Mouse (Mus musculus): ENCODE results near the gene Hist1h2af. TPM values are rescaled to one million over a fixed set of nuclear protein-coding genes. Genes with fewer than 3 reads are reported as not detected.
"Not testable (repeated sequence)": the region's sequence is repeated elsewhere in the genome, so short reads cannot be mapped to it uniquely, and the experiment has no call there.

Hist1h2af gene
- total RNA-seq, 4 experiments from 2014 or later: 1.7 to 10.6 (median 3.0) TPM; not detected in 1

DNA sequence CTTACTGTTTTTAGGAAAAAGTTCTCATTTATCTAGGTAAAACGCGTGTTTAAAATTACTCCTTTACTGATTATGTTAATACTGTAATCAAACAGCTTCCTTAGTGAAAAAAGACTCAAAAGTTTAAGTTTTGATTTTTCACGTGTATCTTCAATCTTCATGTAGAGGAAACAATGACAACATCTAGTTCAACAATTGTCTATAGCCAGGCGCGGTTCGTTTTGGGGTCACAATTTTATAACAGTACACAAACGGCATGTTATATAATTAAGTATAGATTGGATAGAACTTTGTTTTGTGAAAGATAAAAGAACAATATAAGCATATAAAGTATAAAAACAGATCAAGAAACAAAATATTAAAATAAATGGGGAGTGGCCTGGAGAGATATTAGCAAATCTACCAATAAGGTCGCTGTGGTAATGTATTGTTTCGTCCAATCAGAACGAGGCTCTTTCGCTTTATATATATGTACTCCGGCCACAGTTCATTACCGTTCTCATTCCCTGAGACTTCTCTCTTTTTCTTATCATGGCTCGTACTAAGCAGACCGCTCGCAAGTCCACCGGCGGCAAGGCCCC is 41.7 kb downstream of the Hist1h2af start, which contains the start of gene Hist1h3d:
TSS of gene Hist1h3d (plus strand) at position 493 of the 581 bp plus-strand sequence.
- peak in 1 of 2 experiments; percentile 59 for DNase-seq (ENCODE audit: low spot score in 2 of 2)

DNA sequence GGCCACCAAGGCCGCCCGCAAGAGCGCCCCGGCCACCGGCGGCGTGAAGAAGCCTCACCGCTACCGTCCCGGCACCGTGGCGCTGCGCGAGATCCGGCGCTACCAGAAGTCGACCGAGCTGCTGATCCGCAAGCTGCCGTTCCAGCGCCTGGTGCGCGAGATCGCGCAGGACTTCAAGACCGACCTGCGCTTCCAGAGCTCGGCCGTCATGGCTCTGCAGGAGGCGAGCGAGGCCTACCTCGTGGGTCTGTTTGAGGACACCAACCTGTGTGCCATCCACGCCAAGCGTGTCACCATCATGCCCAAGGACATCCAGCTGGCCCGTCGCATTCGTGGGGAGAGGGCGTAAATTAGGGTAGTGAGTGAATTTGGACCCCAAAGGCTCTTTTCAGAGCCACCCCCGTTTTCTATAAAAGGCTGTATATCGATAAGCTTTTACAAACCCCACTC is 42.2 kb downstream of the Hist1h2af start:
- not testable (repeated sequence) for DNase-seq (ENCODE audit: low spot score in 2 of 2)

DNA sequence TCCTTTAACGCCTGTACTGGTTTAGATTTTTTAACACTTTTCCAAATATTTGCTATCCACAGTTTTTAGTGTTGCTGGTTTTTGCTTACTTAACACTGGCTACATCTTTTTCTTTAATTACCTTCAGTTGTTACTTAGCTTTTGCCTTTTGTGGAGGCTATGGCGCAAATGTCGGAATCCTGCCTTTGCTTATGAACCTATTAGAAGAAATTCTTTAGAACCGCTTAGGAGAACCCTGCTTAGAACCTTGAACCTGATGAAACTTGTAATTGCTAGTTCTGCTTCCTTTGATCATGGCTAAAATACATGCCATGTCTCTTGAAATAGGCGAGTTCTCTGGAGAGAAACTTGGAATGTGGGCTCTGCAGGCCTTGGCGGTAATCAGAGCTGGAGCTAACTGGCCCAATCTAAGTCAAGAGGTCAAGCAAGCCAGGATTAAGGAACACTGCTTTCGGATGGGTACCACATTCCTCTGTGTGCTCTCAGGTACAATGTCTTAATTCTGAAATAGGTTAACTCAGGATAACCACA is 42.7 kb downstream of the Hist1h2af start:
- DNase-seq (ENCODE audit: low spot score in 2 of 2): no peak

DNA sequence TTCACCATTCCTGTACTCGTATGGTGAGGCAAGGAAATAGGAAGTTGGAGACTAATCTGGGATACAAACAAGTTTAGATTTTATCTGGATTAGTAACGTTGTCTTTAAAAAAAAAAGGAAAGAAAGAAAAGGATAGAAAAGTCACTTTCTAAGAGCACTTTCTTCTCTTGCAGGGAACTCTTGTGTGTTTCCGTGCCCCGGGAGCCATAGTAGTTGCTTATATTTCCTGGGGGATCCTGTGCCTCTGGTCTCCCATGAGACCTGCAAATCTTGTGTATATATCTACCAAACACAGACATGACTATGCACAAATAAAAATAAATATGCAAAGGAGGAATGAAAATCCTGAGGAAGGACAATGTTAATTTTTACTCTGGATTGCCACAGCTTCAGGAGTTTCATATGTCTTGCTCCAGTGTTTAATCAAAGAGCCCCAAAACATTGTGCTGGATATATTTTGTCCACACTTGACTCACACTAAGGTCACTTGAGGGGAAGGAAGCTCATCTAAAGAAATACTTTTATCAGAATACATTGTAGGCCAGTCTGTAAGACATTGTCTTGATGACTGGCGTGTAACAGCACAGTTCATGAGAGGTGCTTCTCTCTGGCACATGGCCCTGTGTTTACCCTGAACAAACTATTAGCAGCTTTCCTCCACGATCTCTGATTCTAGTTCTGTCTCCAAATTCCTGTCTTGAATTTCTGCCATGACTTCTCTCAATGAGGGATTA is 43.4 kb downstream of the Hist1h2af start:
- DNase-seq (ENCODE audit: low spot score in 2 of 2): no peak

DNA sequence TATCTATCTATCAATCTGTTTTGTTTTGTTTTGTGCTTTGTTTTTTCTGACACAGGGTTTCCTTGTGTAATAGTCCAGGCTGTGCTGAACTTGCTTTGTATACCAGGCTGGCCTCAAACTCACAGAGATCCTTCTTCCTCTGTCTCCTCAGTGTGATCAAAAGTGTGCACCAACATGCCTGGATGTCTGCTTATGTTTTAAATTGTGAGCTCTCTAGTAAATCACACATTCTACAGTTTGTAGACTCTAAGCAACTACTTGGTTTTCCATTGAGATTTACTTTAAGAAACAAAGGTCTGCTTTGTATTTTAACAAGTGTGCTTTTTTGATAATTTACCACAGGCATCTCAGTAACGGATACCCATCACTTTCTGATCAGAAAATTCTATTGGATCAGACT is 44.1 kb downstream of the Hist1h2af start:
- no peak for DNase-seq (ENCODE audit: low spot score in 2 of 2)

DNA sequence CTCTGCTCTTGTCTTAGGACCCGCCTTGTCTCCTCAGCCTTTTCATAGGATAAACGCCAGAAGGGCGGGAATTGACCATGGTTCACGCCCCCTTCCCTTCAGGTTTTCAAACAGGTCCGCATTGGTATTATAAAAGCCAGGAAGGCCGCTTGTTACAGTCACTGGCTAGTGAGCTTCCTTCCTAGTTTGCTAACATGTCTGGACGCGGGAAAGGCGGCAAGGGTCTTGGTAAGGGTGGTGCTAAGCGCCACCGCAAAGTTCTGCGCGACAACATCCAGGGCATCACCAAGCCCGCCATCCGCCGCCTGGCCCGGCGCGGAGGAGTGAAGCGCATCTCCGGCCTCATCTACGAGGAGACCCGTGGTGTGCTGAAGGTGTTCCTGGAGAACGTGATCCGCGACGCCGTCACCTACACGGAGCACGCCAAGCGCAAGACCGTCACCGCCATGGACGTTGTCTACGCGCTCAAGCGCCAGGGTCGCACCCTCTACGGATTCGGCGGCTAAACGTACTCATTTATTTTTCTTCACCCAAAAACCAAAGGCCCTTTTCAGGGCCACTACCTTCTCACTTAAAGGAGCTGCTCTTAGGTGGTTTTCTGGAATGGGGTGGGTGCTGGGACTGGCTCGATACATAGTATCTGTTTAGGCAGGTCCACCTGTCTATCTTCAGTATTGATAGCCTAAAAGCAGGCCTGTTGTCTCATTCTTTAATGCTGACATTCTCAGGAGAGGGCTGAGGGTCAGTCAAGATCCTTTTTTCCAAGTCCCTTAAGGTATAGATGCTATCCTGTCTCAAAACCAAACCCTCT is 47.9 kb downstream of the Hist1h2af start, which contains the start of gene Hist1h4d:
TSS of gene Hist1h4d (plus strand) at position 191 of the 811 bp plus-strand sequence.
- peak; percentile 96 to 99 for DNase-seq (ENCODE audit: low spot score in 2 of 2)

DNA sequence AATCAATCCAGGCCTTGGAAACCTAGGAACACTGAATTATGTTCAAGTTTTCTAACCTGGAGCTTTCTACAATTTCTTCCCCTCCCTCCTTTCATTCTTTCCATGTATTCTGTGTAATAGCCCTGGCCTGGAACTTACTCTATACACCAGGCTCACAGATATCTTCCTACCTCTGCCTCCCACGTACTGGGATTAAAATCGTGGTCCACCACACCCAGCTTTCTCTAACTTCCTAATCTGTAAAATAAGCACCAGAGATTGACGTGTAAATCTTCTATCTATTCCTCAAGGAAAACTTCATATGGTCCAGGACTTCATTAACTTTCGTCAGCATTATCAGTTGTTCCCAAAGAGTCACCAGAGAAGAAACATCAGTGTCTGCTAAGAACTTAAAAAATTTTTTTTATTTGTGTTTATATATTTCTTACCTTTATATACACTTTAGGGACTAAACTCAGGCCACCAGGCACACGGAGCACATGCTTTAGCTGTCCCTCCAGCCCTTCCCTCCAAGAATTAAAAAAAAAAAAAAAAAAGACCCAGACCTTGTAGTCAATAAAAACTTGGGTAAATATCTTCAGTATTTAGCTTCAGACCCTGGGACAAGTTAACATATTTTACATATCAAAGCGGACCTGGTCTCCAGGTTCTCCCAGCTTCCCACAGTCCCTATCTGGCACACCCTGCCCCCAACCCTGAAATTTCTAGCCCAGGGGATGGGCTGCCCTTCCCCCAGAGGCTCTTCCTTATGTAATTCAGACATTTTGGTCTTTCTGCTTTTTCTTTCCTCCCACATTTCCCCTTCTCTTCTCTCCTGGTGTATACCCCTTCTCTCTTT is 48.7 kb downstream of the Hist1h2af start:
- DNase-seq (ENCODE audit: low spot score in 2 of 2): no peak

DNA sequence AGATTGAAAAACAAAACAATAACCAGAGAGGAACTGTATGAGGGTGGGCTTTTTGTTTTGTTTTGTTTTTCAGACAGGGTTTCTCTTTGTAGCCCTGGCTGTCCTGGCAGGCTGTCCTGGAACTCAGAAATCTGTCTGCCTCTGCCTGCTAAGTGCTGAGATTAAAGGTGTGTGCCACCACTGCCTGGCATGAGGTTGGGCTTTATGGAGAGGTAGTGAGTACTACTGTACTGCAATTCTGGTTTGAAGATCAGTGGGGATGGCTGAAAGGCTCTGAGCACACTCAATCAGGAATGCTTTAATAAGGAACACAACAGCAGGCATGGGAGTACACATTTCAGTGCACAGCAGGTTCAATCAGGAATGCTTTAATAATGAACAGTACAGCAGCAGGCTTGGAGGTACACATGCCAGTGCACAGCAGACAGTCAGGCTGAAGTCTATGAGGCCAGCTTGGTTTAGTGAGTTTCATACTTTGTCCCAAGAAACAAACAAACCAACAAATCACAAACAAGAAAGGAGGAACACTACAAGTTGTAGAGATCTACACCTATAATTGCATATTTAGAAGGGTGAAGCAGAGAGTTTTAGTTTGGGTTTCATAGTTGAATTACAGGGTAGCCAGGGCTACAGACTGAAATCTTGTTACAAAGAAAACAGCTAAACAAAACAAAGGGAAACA is 49.8 kb downstream of the Hist1h2af start:
- no peak for DNase-seq (ENCODE audit: low spot score in 2 of 2)

Small RNA genes within 50 kb of the gene (microRNA-seq; reads per million reads assigned to microRNA genes)
- gene Gm44297 (0 reads per million in 2 experiments), gene Gm44359 (0 reads per million in 2 experiments), gene Gm44394 (0 reads per million in 2 experiments), gene n-TStga1 (0.21 to 0.22 reads per million in 2 experiments)

Other genes starting within 250 kb of the Hist1h2af start
- gene Zfp322a, start 164.7 kb upstream of the Hist1h2af start, total RNA-seq (2022): 10 to 100 TPM; 24.9 to 29.0 (median 26.7) TPM
- 1 to 10 TPM; 8.1 to 9.3 (median 8.6) TPM for gene Abt1, start 110.0 kb upstream of the Hist1h2af start, total RNA-seq (2022)
- gene Btn1a1, start 68.0 kb upstream of the Hist1h2af start, total RNA-seq (2022): under 1 TPM in 2 of 4 experiments, not detected in 2; 0.09 to 0.13 TPM
- gene Btn2a2, start 45.0 kb upstream of the Hist1h2af start, total RNA-seq (2022): 1 to 10 TPM in 2 of 4 experiments, under 1 TPM in 2; 0.63 to 1.1 (median 0.99) TPM
- 100 to 1,000 TPM; 263 to 358 (median 294) TPM for gene Hist1h4h, start 2.9 kb upstream of the Hist1h2af start, total RNA-seq (2022)
- gene Hist1h3g, start 1.5 kb downstream of the Hist1h2af start, total RNA-seq (2022): 1 to 10 TPM; 3.7 to 6.0 (median 4.2) TPM
- gene Hist1h2bh, start 9.5 kb downstream of the Hist1h2af start, total RNA-seq (2022): 1 to 10 TPM in 2 of 4 experiments, under 1 TPM in 2; 0.84 to 1.6 (median 0.98) TPM
- gene Hist1h3f, start 10.1 kb downstream of the Hist1h2af start, total RNA-seq (2022): 10 to 100 TPM; 15.3 to 21.8 (median 16.6) TPM
- 100 to 1,000 TPM; 153 to 191 (median 171) TPM for gene Hist1h4f, start 17.7 kb downstream of the Hist1h2af start, total RNA-seq (2022)
- gene Hist1h1d, start 19.4 kb downstream of the Hist1h2af start, total RNA-seq (2022): 1 to 10 TPM; 3.4 to 4.2 (median 3.5) TPM
- 10 to 100 TPM; 43.6 to 61.8 (median 54.4) TPM for gene Hist1h3e, start 28.5 kb downstream of the Hist1h2af start, total RNA-seq (2022)
- gene Hist1h2ae, start 37.3 kb downstream of the Hist1h2af start, total RNA-seq (2022): 1 to 10 TPM; 3.0 to 5.2 (median 4.7) TPM
- 10 to 100 TPM; 60.3 to 72.4 (median 70.0) TPM for gene Hist1h2bg, start 37.5 kb downstream of the Hist1h2af start, total RNA-seq (2022)
- 10 to 100 TPM; 23.0 to 26.4 (median 24.2) TPM for gene Hist1h2bf, start 40.3 kb downstream of the Hist1h2af start, total RNA-seq (2022)
- 1 to 10 TPM; 1.3 to 6.6 (median 3.8) TPM for gene Hist1h2ad, start 40.5 kb downstream of the Hist1h2af start, total RNA-seq (2022)
- gene Hist1h3d, start 41.9 kb downstream of the Hist1h2af start, total RNA-seq (2022): 10 to 100 TPM in 2 of 4 experiments, 1 to 10 TPM in 2; 8.9 to 11.8 (median 10.0) TPM
- 100 to 1,000 TPM; 126 to 155 (median 139) TPM for gene Hist1h4d, start 47.7 kb downstream of the Hist1h2af start, total RNA-seq (2022)
- gene Hist1h2be, start 87.2 kb downstream of the Hist1h2af start, total RNA-seq (2022): 1 to 10 TPM; 5.5 to 9.6 (median 7.2) TPM
- 10 to 100 TPM; 61.9 to 65.4 (median 62.5) TPM for gene Hist1h1e, start 88.7 kb downstream of the Hist1h2af start, total RNA-seq (2022)
- gene Hist1h2ac, start 150.0 kb downstream of the Hist1h2af start, total RNA-seq (2022): 1 to 10 TPM; 1.4 to 2.3 (median 1.9) TPM
- 10 to 100 TPM; 26.9 to 40.2 (median 30.0) TPM for gene Hist1h2bc, start 150.3 kb downstream of the Hist1h2af start, total RNA-seq (2022)
- gene Hist1h1t, start 161.9 kb downstream of the Hist1h2af start, total RNA-seq (2022): under 1 TPM in 1 of 4 experiments, not detected in 3; 0.41 TPM
- gene Hist1h4c, start 164.5 kb downstream of the Hist1h2af start, total RNA-seq (2022): 100 to 1,000 TPM in 2 of 4 experiments, 10 to 100 TPM in 2; 87.8 to 116 (median 99.2) TPM
- gene Hfe, start 176.9 kb downstream of the Hist1h2af start, total RNA-seq (2022): 1 to 10 TPM; 3.4 to 7.7 (median 4.6) TPM
- gene Hist1h1c, start 204.9 kb downstream of the Hist1h2af start, total RNA-seq (2022): 10 to 100 TPM; 69.7 to 80.4 (median 72.8) TPM
- 1 to 10 TPM; 1.1 to 3.3 (median 2.8) TPM for gene Hist1h3c, start 211.7 kb downstream of the Hist1h2af start, total RNA-seq (2022)
- 10 to 100 TPM; 12.3 to 18.8 (median 16.3) TPM for gene Hist1h2bb, start 212.8 kb downstream of the Hist1h2af start, total RNA-seq (2022)
- gene Hist1h2ab, start 217.2 kb downstream of the Hist1h2af start, total RNA-seq (2022): 10 to 100 TPM; 18.4 to 30.4 (median 21.0) TPM
- gene Hist1h3b, start 218.4 kb downstream of the Hist1h2af start, total RNA-seq (2022): 10 to 100 TPM in 1 of 4 experiments, 1 to 10 TPM in 3; 5.3 to 12.2 (median 8.1) TPM
- 10 to 100 TPM; 53.3 to 70.8 (median 63.3) TPM for gene Hist1h4b, start 223.1 kb downstream of the Hist1h2af start, total RNA-seq (2022)
- 10 to 100 TPM; 43.4 to 63.5 (median 58.0) TPM for gene Hist1h4a, start 227.3 kb downstream of the Hist1h2af start, total RNA-seq (2022)
- gene Hist1h3a, start 228.5 kb downstream of the Hist1h2af start, total RNA-seq (2022): 10 to 100 TPM; 33.9 to 55.0 (median 40.9) TPM
- 10 to 100 TPM; 29.7 to 32.8 (median 30.7) TPM for gene Hist1h1a, start 229.8 kb downstream of the Hist1h2af start, total RNA-seq (2022)
- not detected for gene Trim38, start 236.0 kb downstream of the Hist1h2af start, total RNA-seq (2022)